Mouse (Mus musculus) hematopoietic stem cell, adult 5-6 weeks (primary cell): ENCODE results near the gene Nicn1. TPM values are rescaled to one million over a fixed set of nuclear protein-coding genes. Genes with fewer than 3 reads are reported as not detected.
A peak's percentile ranks its signal among the peaks of the same experiment; 100 is the strongest.
"Not testable (repeated sequence)": the region's sequence is repeated elsewhere in the genome, so short reads cannot be mapped to it uniquely, and the experiment has no call there.

Experiments used
- ATAC-seq, 2 experiments: fragments of 125-278 bp in 1 of 2; replicated peaks in 1 of 2; 2 replicates each; pipeline ENCODE4 v1.8.0; 2016 to 2017; ENCODE audit warnings: inconsistent platforms in 2 of 2, mild to moderate bottlenecking in 2 of 2, moderate number of reproducible peaks in 2 of 2, low read depth in 1 of 2, moderate TSS enrichment in 1 of 2; ENCODE audit not compliant: low FRiP score in 2 of 2, poor library complexity in 2 of 2, severe bottlenecking in 2 of 2, insufficient read depth in 1 of 2, low TSS enrichment in 1 of 2
- total RNA-seq: library from RNA; stranded (forward); fragments of 172-1452, 232-1000 nt; gene quantifications from 2 replicates; pipeline ENCODE4 v1.2.3, GENCODE M21; 2017

The Nicn1 gene
- total RNA-seq, 1 experiment from 2014 or later = 7.0 TPM

- ATAC-seq = no peak
Observed at GRCm38 (mm10) chr9:108307021-108307807, 17.0 kb downstream of the Nicn1 start.

GRCm38 (mm10) chr9:108308141-108308540, 17.9 kb downstream of the Nicn1 start:
- no peak for ATAC-seq

- no peak for ATAC-seq
Observed at GRCm38 (mm10) chr9:108317572-108317971, 27.3 kb downstream of the Nicn1 start.

- no peak for ATAC-seq
Observed at GRCm38 (mm10) chr9:108318462-108318861, 28.2 kb downstream of the Nicn1 start.

- not testable (repeated sequence) for ATAC-seq
Observed at GRCm38 (mm10) chr9:108322054-108322453, 31.8 kb downstream of the Nicn1 start.

- no peak for ATAC-seq
Observed at GRCm38 (mm10) chr9:108324784-108325183, 34.6 kb downstream of the Nicn1 start.

- ATAC-seq = no peak
Observed at GRCm38 (mm10) chr9:108325811-108326210, 35.6 kb downstream of the Nicn1 start.

- ATAC-seq = no peak
Observed at GRCm38 (mm10) chr9:108337848-108338550, 47.8 kb downstream of the Nicn1 start.

- no peak for ATAC-seq
Observed at GRCm38 (mm10) chr9:108338551-108338885, 48.3 kb downstream of the Nicn1 start.

GRCm38 (mm10) chr9:108338886-108339781, 48.9 kb downstream of the Nicn1 start, which contains the start of gene Gpx1:
Gpx1 (plus strand) TSS chr9:108338903.
- peak; percentile 83 to 87 for ATAC-seq

- ATAC-seq = no peak
Observed at GRCm38 (mm10) chr9:108339886-108340257, 49.6 kb downstream of the Nicn1 start.

- peak; percentile 57 to 68 for ATAC-seq
Observed at GRCm38 (mm10) chr9:108340258-108341138, 50.3 kb downstream of the Nicn1 start.

GRCm38 (mm10) chr9:108341139-108341475, 50.9 kb downstream of the Nicn1 start:
- ATAC-seq = no peak

GRCm38 (mm10) chr9:108341801-108342200, 51.6 kb downstream of the Nicn1 start:
- ATAC-seq = no peak

- peak in 1 of 2 experiments; percentile 11; a peak in 1 of 4 replicates for ATAC-seq
Observed at GRCm38 (mm10) chr9:108342301-108342831, 52.1 kb downstream of the Nicn1 start.

GRCm38 (mm10) chr9:108343331-108343730, 53.1 kb downstream of the Nicn1 start:
- ATAC-seq = no peak

- ATAC-seq = no peak
Observed at GRCm38 (mm10) chr9:108343835-108344234, 53.6 kb downstream of the Nicn1 start.
